Mouse (Mus musculus): ENCODE data around the gene Leap2. TPM values are rescaled to one million over a fixed set of nuclear protein-coding genes. Genes with fewer than 3 reads are reported as not detected.
"Not testable (repeated sequence)": the region's sequence is repeated elsewhere in the genome, so short reads cannot be mapped to it uniquely, and the experiment has no call there.

Gene Leap2
- total RNA-seq, 2 experiments from 2014 or later, result 2.6 TPM; not detected in 1

DNA sequence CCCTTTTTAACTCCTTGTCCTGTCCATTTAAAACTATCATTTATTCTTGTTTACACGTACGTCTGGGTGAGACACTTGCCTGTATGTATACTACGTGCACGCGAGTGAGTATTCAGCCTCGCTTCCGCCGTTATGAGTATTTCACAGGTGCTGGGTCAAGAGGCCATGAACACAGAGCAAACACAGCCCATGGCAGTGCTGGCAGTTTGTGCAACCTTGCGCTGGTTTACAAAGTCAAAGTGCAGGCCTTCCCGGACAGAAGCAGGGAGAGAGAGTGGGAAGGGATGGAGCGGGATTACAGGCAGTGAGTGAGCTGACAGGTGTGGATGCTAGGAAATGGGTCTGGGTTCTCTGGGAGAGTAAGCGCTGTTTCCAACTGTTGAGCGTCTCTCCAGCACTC is 23.2 kb upstream of the Leap2 start:
- ATAC-seq (replicated peaks; ENCODE audit: low FRiP score, low TSS enrichment, poor library complexity, severe bottlenecking), result no peak

DNA sequence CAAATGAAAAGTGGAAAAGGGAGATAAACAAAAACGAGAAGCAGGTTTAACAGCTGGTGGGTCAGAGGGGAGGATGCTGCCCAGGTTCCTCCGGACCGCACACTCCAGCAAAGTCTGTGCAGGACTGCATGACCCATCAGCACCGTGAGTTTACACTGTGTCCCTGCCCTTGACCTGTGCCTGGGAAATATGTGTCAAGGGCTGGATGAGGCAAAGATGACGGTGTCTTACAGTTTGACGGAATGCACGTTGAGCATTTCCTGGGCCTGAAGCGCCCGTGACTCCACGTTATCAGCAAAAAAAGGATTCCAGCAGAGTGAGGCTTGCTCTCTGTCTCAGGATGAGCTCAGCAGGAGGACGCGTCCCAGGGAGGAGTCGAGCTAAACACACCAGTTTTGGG is 22.6 kb upstream of the Leap2 start:
- no peak for ATAC-seq (replicated peaks; ENCODE audit: low FRiP score, low TSS enrichment, poor library complexity, severe bottlenecking)

DNA sequence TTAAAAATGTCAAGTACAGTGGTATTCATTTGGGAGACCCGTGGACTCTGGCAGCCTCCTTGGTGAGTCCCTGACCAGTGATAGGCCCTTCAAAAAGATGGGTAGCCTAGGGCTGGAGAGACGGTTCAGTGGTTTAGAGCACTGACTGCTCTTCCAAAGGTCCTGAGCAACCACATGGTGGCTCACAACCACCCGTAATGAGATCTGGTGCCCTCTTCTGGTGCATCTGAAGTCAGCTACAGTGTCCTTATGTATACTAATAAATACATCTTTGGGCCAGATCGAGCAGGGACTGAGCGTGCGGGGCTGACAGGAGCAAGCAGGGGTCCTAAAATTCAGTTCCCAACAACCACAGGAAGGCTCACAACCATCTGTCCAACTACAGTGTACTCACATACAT is 20.9 kb upstream of the Leap2 start:
- no peak for ATAC-seq (replicated peaks; ENCODE audit: low FRiP score, low TSS enrichment, poor library complexity, severe bottlenecking)

DNA sequence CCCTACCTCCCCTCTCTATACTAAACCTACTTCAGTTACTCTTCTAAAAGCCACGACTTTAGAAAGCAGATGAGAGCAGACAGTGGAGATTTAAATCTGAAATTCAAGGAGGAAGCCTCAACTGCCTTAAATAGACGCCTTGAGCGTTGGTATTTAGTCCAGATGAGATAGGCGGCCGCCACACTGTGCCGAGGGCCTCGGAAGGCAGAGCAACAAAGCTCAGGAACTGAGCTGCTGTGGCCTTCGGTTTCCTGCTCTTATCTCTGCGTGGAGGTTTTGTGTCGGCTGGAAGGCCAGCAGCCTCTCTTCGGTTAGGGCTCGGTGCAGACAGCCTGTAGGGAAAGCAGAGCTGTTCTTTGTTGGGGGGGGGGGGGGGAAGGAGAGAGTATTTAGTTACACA is 19.0 kb upstream of the Leap2 start:
- peak; percentile 67 for ATAC-seq (replicated peaks; ENCODE audit: low FRiP score, low TSS enrichment, poor library complexity, severe bottlenecking)

DNA sequence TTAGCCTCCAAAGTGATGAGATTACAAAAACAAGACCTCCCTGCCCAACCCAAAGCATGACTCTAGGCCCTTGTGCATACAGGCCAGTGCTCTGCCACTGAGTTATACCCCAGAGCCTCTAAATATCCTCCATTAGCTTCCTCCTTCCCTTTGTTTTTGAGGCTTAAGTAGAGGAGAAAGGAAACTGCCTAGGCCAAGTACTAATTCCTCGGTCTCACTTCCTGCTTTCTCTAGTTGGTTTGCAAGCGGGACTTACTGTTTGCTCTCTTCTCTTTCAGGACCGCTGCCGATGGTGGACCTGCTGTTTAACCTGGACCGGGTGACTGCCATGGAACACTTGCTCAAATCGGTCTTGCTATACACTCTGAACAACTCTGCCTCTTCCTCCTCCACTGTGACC is 13.4 kb upstream of the Leap2 start:
- ATAC-seq (replicated peaks; ENCODE audit: low FRiP score, low TSS enrichment, poor library complexity, severe bottlenecking), result no peak

DNA sequence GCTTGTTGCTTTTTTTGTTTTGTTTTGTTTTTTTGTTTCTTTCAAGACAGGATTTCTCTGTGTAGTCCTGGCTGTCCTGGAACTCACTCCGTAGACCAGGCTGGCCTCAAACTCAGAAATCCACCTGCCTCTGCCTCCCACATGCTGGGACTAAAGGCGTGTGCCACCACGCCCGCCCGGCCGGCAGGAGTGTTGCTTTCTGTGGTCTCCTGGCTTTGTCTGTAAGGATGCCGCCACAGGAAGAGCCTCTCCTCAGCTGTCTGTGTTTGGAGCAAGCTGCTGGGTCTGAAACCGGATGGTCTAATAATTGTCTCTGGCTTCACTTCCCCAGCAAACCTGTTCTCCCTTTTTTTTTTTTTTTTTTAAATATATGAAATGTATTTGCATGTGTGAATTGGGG is 12.5 kb upstream of the Leap2 start:
- ATAC-seq (replicated peaks; ENCODE audit: low FRiP score, low TSS enrichment, poor library complexity, severe bottlenecking), result no peak

DNA sequence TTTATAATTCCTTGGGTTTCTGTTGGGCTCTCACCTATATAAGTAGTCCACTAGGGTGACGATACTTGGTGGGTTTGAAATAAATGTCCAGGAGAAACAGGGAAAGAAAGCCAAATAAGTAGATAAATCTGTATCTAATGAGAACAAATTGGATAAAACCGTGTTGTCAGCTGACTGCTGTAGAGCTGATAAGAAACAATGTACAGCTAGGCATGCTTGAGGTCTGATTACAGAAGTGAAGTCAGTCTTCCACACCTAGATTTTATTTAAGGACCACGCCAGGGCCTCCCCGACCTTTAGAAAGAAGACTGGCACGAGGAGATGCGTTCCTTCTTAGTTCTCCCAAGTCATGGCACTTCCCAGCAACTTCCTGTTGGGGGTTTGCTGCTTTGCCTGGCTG is 10.1 kb upstream of the Leap2 start:
- ATAC-seq (replicated peaks; ENCODE audit: low FRiP score, low TSS enrichment, poor library complexity, severe bottlenecking), result no peak

DNA sequence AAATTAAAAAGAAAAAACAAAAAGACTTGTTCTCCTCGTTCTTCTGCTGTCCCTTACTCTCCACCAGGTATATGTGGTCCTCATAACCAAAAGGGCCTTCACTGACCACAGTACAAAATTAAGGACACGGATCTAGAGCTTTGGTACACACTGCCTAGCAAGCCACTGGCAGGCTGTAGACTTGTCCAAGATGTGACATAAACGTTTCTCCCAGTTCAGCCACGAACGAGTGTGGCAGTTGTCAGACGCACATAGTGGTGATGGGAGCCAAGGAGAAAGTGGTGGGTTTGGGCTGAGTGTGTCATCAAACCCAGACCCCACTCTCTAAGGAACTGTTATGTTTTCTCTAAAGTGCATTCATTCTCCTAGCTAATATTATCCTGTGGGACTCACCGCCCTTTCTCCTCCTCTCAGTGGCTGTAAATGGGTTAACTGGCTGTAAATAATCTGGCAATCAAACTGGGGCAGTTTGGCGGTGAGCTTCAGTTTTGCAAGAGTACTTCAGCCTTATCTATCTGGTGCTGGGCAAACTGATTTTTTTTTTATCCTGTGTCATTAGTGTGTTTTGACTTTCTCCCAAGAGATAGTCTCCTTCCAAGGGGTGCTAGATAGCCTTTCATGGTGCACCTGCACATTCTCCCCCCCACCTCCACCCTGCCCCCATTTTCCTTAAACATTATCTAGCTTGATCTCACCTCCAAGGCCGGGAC is 8.5 kb upstream of the Leap2 start:
- ATAC-seq (replicated peaks; ENCODE audit: low FRiP score, low TSS enrichment, poor library complexity, severe bottlenecking), result peak; percentile 46

DNA sequence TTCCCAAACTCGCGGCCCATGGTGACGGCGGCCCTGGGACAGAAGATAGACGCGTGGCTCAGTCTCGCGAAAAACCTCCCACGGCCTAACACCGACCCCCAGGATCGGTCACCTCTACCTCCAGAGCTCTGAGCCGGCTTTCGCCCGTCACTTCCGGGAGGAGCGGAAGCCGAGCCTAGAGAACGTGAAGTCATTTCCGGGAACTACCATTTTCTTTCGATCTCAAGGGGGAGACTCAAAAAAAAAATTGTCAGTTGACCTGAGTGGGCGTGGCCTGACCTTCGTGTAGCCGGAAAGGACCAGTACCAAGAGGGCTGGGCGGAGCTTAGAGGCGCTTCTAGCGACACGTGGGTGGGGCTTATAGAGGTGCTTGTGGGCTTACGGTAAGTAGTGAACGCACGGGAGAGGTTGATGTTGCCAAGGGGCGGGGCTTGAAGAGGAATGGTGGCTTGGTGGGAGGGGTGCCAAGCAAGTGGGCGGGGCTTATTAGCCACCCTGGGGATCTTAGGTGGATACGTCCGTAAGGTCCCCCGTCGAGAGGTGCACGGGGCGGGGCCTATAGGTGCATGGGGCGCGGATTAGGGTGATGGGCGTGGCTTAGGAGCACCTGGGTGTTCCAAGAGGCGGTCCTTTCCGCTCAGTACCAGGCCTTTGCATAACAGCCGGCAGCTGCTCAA is 7.8 kb upstream of the Leap2 start, which contains the start of the genes Uqcrq and Gdf9:
Gene Uqcrq (minus strand): TSS at position 162 of the 677 bp plus-strand sequence.
Gene Gdf9 (plus strand): TSS at position 354 of the 677 bp plus-strand sequence.
- ATAC-seq (replicated peaks; ENCODE audit: low FRiP score, low TSS enrichment, poor library complexity, severe bottlenecking), result peak; percentile 85

DNA sequence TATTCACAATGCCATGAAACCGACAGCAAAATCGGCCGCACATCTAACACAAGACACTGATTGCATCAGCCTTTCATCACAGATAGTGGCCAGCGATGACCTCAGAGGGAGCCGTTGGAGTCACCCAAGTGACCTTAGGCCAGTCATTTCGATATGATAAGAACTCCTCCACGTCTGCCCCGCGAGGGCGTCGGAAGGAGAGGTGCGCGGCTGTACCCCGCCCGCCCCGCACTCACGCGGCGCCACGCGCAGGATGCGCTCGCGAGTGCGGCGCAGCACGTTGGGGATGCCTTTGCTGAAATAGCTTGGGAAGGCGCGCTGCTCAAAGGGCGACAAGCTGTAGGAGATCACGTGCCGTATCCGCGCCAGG is 7.3 kb upstream of the Leap2 start:
- ATAC-seq (replicated peaks; ENCODE audit: low FRiP score, low TSS enrichment, poor library complexity, severe bottlenecking), result peak; percentile 24

DNA sequence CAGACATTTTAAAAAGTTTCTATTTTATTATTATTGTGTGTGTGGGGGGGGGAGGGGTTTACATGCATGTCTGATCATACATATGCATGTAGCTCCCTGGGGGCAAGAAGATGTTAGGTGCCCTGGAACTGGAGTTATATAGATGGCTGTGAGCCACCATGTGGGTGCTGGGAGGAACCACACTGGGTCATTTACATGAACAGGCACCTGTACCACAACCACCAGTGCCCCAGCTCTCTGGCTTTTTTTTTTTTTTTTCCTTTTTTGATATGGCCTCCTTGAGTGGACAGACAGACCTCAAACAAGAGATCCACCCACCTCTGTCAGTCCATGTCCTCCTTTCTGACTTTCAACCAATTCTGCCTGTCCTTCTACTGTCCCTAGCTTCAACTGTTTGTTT is 6.2 kb upstream of the Leap2 start:
- ATAC-seq (replicated peaks; ENCODE audit: low FRiP score, low TSS enrichment, poor library complexity, severe bottlenecking), result no peak

DNA sequence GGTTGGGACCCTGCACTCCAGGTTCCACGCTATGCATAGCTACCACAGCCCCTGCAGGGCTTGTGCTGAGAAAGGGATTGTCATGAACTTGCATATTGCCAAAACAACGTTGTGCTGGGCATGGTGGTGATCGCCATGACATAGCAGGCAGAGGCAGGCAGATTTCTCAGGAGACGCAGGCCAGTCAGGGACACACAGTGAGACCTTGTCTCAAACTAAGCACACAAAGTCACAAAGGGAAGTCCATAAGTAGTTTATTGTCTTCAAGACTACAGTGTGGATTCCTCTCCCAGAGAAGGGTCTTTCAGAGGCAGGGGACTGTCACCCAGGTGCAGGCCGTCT is 5.7 kb upstream of the Leap2 start:
- ATAC-seq (replicated peaks; ENCODE audit: low FRiP score, low TSS enrichment, poor library complexity, severe bottlenecking), result no peak

DNA sequence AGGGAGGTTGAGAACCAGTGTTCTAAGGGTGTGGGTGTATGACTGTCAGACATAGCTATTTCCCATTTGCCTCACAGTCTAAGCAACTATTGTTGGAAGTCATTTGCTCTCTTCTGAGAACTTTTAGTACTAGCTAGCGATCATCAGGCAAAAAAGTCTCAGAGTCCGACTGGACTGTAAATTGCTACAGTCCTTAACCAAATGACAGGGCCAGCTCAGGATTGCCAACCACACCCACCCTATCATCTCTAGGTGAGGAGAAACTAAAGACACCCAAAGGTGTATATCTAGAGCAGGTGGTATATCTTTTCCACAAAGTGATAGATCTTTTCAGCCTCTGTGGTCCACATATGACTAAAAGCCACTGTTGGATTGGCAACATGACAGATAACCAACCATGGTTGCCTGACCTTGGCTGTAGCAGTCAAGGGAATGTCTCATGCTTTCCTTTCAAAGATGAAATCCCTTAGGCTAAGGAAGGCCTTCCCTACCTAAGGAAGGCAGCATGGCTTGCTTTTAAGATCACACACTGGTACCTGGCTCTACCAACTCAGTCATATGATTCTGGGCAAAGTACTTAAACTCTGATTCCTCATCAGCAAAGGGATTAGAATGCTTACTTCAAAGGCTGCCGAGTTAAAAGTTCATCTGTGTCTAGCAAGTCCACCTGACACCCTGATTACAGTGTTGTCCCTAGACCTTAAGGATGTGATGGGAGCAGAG is 5.2 kb upstream of the Leap2 start:
- ATAC-seq (replicated peaks; ENCODE audit: low FRiP score, low TSS enrichment, poor library complexity, severe bottlenecking), result no peak

DNA sequence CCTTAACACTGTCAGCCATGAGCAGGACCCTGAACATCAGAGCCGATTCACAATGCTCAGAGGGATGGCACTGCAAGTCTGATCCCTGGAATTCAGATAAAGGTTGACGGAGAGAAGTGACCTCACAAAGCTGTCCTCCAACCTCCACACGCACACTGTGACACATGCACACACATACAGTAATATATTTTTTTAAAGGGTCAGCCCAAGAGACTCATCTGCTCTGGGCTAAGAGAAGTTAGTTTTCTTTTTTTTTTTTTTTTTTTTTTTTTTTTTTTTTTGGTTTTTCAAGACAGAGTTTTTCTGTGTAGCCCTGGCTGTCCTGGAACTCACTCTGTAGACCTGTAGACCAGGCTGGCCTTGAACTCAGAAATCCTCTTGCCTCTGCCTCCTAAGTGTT is 3.9 kb upstream of the Leap2 start:
- ATAC-seq (replicated peaks; ENCODE audit: low FRiP score, low TSS enrichment, poor library complexity, severe bottlenecking), result not testable (repeated sequence)

DNA sequence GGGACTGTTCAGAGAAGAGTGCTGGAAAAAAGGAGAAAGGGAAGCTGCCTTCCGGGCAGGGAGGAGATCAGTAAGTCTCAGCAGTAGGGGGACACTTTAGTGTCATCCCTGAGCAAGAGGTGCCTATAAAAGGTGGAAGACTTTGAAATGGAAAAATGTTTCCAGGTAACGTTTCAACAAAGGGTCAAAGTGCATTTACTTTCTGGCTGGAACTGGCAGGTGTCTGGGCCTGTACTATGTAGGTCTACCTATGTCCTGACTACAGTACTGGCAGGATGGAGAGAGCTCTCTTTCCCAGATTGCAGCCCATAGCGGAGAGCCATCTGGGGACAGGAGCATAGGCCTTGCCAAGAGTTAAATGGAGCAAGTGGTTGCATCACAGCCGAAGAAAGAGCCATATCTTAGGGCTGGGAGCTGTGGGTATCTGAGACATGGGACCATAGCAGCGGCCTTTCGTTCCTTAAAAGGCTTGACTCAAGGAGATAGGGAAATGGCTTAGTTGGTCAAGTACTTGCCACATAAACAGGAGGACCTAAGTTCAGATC is 2.8 kb upstream of the Leap2 start:
- ATAC-seq (replicated peaks; ENCODE audit: low FRiP score, low TSS enrichment, poor library complexity, severe bottlenecking), result no peak

DNA sequence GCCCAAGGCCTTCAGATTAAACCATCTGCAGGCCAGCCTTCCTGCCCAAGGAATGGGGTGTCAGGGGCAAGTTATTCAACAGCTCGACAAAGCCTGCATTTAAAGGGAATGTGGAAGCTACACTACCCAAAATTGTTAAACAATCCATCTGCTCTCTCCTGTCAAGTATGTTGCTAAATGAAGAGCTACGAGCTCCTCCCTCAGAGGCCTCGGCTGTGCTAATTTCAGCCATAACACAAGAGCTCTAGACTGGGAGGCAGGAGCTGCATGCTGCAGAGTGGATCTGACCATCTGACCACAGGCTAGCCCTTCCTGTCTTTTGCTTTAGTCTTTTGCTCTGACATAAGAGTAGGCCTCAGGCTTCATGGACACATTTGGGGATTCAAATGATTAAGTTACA is 2.3 kb upstream of the Leap2 start:
- ATAC-seq (replicated peaks; ENCODE audit: low FRiP score, low TSS enrichment, poor library complexity, severe bottlenecking), result no peak

DNA sequence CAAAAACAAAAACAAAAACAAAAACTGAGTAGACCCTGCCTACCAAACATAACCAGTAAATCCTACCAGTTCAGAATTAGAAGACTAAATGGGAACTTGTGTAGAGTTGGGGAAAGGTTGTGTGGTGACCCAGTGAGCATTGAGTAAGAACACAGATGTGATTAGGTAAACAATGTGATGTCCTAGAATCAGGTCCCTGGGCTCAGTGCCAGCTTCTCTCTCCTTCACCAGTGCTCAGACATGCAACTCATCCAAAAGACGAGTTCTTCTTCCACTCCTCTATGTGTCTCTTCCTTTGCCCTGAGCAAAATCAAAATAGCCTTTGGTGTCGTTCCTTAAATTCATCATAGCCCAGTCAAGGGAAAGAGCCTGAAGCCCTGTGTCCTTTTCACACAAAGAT is 1.9 kb upstream of the Leap2 start:
- no peak for ATAC-seq (replicated peaks; ENCODE audit: low FRiP score, low TSS enrichment, poor library complexity, severe bottlenecking)

DNA sequence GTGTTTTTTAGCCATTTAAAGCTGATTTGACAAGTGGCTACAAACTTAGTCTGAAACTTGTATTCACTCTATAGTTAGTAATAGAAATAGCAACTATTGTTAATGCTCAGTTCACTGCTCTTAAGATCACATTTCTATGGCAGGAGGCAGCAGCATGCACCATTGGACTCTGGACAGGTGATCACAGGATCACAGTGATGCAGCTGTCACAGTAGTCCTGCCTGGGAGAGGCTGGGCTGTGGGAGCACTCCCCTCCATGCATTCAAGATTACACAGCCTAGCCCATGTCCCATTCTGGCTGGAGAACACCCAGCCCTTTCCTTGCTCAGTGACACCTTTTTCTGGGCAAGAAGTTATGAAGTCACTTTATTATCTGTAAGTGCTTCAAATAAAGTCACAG is 4.9 kb downstream of the Leap2 start:
- ATAC-seq (replicated peaks; ENCODE audit: low FRiP score, low TSS enrichment, poor library complexity, severe bottlenecking), result no peak

DNA sequence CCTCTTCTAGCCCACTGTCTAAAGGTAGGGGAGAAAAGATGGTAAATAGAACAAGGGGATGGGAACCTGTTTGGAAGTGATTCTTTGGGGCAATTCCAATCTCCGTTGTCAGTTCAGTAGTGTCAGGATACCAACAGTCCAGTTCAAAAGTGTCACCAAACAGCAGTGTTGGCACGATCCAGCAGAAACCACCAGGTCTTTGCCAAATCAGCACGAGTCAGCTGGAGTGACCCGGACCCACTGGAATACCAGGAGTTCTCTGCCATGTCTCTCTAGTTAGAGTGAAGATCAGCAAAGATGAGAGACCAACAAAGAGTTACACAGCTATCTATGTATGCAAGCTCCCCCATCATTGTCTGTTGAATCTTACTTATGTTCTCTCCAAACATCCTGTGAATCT is 9.1 kb downstream of the Leap2 start:
- ATAC-seq (replicated peaks; ENCODE audit: low FRiP score, low TSS enrichment, poor library complexity, severe bottlenecking), result no peak

DNA sequence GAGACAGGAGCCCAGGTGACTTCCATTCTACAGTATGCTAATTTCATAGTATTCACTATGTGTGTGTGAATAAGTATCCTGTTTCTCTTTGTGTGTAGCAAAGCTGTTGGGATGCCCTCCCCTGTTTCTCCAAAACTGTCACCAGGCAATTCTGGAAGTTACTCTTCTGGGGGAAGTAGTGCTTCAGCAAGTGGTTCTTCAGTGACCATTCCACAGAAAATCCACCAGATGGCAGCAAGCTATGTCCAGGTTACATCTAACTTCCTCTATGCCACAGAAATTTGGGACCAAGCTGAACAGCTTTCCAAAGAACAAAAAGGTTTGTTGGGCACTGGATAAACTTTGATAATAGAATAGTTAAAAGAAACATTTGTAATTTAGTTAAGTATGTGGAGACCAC is 11.2 kb downstream of the Leap2 start:
- peak; percentile 57; the same call in 1 of the 2 replicates for ATAC-seq (replicated peaks; ENCODE audit: low FRiP score, low TSS enrichment, poor library complexity, severe bottlenecking)
